9 mouse cellular contexts compared by ENCODE assay signal in the genomic region with DNA sequence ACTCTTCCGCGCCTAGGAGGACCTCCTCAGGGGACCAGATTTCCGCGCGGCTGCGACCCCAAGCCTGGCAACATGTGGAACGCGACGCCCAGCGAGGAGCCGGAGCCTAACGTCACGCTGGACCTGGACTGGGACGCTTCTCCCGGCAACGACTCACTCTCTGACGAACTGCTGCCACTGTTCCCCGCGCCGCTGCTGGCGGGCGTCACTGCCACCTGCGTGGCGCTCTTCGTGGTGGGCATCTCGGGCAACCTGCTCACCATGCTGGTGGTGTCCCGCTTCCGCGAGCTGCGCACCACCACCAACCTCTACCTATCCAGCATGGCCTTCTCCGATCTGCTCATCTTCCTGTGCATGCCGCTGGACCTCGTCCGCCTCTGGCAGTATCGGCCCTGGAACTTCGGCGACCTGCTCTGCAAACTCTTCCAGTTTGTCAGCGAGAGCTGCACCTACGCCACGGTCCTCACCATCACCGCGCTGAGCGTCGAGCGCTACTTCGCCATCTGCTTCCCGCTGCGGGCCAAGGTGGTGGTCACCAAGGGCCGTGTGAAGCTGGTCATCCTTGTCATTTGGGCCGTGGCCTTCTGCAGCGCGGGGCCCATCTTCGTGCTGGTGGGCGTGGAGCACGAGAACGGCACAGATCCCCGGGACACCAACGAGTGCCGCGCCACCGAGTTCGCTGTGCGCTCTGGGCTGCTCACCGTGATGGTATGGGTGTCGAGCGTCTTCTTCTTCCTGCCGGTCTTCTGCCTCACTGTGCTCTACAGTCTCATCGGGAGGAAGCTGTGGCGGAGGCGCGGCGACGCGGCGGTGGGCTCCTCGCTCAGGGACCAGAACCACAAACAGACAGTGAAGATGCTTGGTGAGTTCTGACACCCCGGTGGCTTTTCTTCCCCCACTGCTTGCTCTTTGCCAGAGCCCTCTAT. TPM values are rescaled to one million over a fixed set of nuclear protein-coding genes. Genes with fewer than 3 reads are reported as not detected.
DNase-seq lines count a peak whose midpoint lies in the region; ATAC-seq and TF ChIP-seq lines count a peak whose summit lies in the region.
"Had no signal": no experiment of that assay in that cellular context is flagged by ENCODE, and none has a peak within 500 bp of the region (broad histone marks: within the 10 kb centered on the region; RNA-seq: fewer than 3 reads in every experiment).

No protein-coding gene starts in this region.

- no peak for TF ChIP-seq CTCF in stomach, postnatal 0 days (IDR thresholded peaks at IDR 0.05; ENCODE audit: low read depth)

- TF ChIP-seq POLR2A in limb, embryonic 14.5 days (IDR thresholded peaks at IDR 0.05; ENCODE audit: borderline replicate concordance, extremely low read depth, insufficient read depth, insufficient read length): no peak

- no peaks in the 10 kb centered on the region for H3K9me3 ChIP-seq in limb, embryonic 14.5 days (ENCODE audit: control insufficient read depth, low read length)
- no peaks in the 10 kb centered on the region for H3K9me3 ChIP-seq in stomach, postnatal 0 days (ENCODE audit: control insufficient read depth, low read length)
- H3K9me3 ChIP-seq: liver, embryonic 15.5 days had no signal

- H3K4me2 ChIP-seq in limb, embryonic 14.5 days (replicated peaks; ENCODE audit: low read depth, low read length, severe bottlenecking): peak overlapping the region; percentile 15; the same call in 1 of the 2 replicates
- H3K4me2 ChIP-seq in stomach, postnatal 0 days (replicated peaks; ENCODE audit: low read depth): no peak overlapping the region
- H3K4me2 ChIP-seq: liver, embryonic 15.5 days had no signal

- H3K4me3 ChIP-seq in limb, embryonic 14.5 days (replicated peaks; ENCODE audit: low read length): peak overlapping the region; percentile 15; the same call in 1 of the 2 replicates
- H3K4me3 ChIP-seq in stomach, postnatal 0 days (ENCODE audit: low read depth, low read length): 0 out of 2 replicates have a peak overlapping the region, but pooled peaks have one; percentile 8
- H3K4me3 ChIP-seq: liver, embryonic 15.5 days had no signal

- H3K9ac ChIP-seq in limb, embryonic 14.5 days (ENCODE audit: low read depth, low read length, severe bottlenecking): no peak overlapping the region
- no peak overlapping the region for H3K9ac ChIP-seq in stomach, postnatal 0 days (ENCODE audit: low read length)
- H3K9ac ChIP-seq: liver, embryonic 15.5 days had no signal

- no peak for TF ChIP-seq EP300 in stomach, postnatal 0 days (optimal IDR thresholded peaks at IDR 0.05)

- 2% methylated on average over 73 of the region's 77 CpGs for WGBS in limb, embryonic 14.5 days
- 3% methylated on average over 71 of the region's 77 CpGs for WGBS in stomach, postnatal 0 days

- H3K4me1 ChIP-seq in limb, embryonic 14.5 days (ENCODE audit: control insufficient read depth, insufficient read depth, low read length): no peaks in the 10 kb centered on the region
- H3K4me1 ChIP-seq in stomach, postnatal 0 days (replicated peaks; ENCODE audit: control insufficient read depth, insufficient read depth): no peaks in the 10 kb centered on the region
- H3K4me1 ChIP-seq: liver, embryonic 15.5 days had no signal

- H3K27ac ChIP-seq in limb, embryonic 14.5 days (replicated peaks; ENCODE audit: low read depth, low read length): no peak overlapping the region
- H3K27ac ChIP-seq in stomach, postnatal 0 days (replicated peaks): no peak overlapping the region
- H3K27ac ChIP-seq: liver, embryonic 15.5 days had no signal

- H3K27me3 ChIP-seq in limb, embryonic 14.5 days (ENCODE audit: control insufficient read depth, insufficient read depth, low read length): peaks cover 55% of the 10 kb centered on the region
- peaks cover 6% of the 10 kb centered on the region; the same call in 1 of the 2 replicates for H3K27me3 ChIP-seq in stomach, postnatal 0 days (ENCODE audit: control insufficient read depth, insufficient read depth, low read length)

- ATAC-seq in CD4-positive, CD25-positive, alpha-beta regulatory T cell, adult 4 months: no peak
- no peak for ATAC-seq in limb, embryonic 14.5 days (ENCODE audit: low FRiP score, low read depth)
- ATAC-seq in stomach, postnatal 0 days (ENCODE audit: low FRiP score, low TSS enrichment): no peak

- DNase-seq in CD4-positive, CD25-positive, alpha-beta regulatory T cell, adult 2 months (ENCODE audit: low read depth, low spot score): peak; percentile 4
- DNase-seq in right cerebral cortex, adult 18-20 months: peak; percentile 4
- no peak for DNase-seq in right cerebral cortex, postnatal 14 days
- DNase-seq in limb, embryonic 14.5 days (ENCODE audit: low spot score): no peak
- no peak for DNase-seq in stomach, postnatal 0 days (ENCODE audit: low spot score)
- no peak for DNase-seq in cerebellum, postnatal 4 days (ENCODE audit: low spot score in 2 of 2)
- no peak for DNase-seq in spleen, postnatal 10 days (ENCODE audit: low spot score in 2 of 2)

- H3K36me3 ChIP-seq in limb, embryonic 14.5 days (ENCODE audit: control insufficient read depth, insufficient read depth, low read length): no peaks in the 10 kb centered on the region
- no peaks in the 10 kb centered on the region for H3K36me3 ChIP-seq in stomach, postnatal 0 days (ENCODE audit: control insufficient read depth, insufficient read depth, low read length)
- H3K36me3 ChIP-seq: liver, embryonic 15.5 days had no signal

RNA-seq across cellular contexts. Expression of a gene that starts 0.8 kb away (rescaled TPM):
- polyA plus RNA-seq in CD4-positive, CD25-positive, alpha-beta regulatory T cell, adult 4 months (2017; shearing (Covaris generic)): not detected
- not detected in 2 replicates for polyA plus RNA-seq in limb, embryonic 14.5 days (2012; rRNA removed)
- polyA plus RNA-seq in limb, embryonic 14.5 days (2014; fragmentation: Nextera tagmentation; extraction: Ambion mirVana): not detected in 2 replicates
- polyA plus RNA-seq in stomach, postnatal 0 days (2015; fragmentation: Nextera tagmentation; extraction: Ambion mirVana): not detected in 2 replicates
- polyA plus RNA-seq: liver, embryonic 15.5 days had no signal

RNA-seq across cellular contexts. Expression of a gene that starts 55.2 kb away (rescaled TPM):
- polyA plus RNA-seq in CD4-positive, CD25-positive, alpha-beta regulatory T cell, adult 4 months (2017; shearing (Covaris generic)): 10 to 100 TPM; 18.8 to 20.0 TPM
- 0.14 and 0.20 TPM in 2 replicates for polyA plus RNA-seq in limb, embryonic 14.5 days (2012; rRNA removed)
- polyA plus RNA-seq in limb, embryonic 14.5 days (2014; fragmentation: Nextera tagmentation; extraction: Ambion mirVana): 0.06 and 0.17 TPM in 2 replicates
- polyA plus RNA-seq in stomach, postnatal 0 days (2015; fragmentation: Nextera tagmentation; extraction: Ambion mirVana): 0.30 and 0.39 TPM in 2 replicates

Comparison
In these comparisons a context has a peak if more than half of its experiments do, and no peak if none do; other contexts are left out.
1. DNase-seq: peak in CD4-positive, CD25-positive, alpha-beta regulatory T cell, adult 2 months (single experiment) and right cerebral cortex, adult 18-20 months (single experiment); none in right cerebral cortex, postnatal 14 days (single experiment), limb, embryonic 14.5 days (single experiment), stomach, postnatal 0 days (single experiment), cerebellum, postnatal 4 days (0 of 2) and spleen, postnatal 10 days (0 of 2).
2. RNA of a gene that starts 55.2 kb away (polyA plus RNA-seq): 18.8 to 20.0 TPM in CD4-positive, CD25-positive, alpha-beta regulatory T cell, adult 4 months; 0.30 to 0.39 TPM in stomach, postnatal 0 days and 0.06 to 0.20 TPM in limb, embryonic 14.5 days; every median in the first group is over 10 times any median in the second.